Mouse (Mus musculus) ES-Bruce4 (cell line): ENCODE measurements around the gene Leng8.

ENCODE experiments used
- CTCF ChIP-seq: IDR thresholded peaks from one replicate; pipeline ENCODE4 v1.8.1; 2011; ENCODE audit warnings: low read depth, low read length
- EP300 ChIP-seq: IDR thresholded peaks from 2 replicates; pipeline ENCODE4 v1.6.1; 2011; ENCODE audit warnings: low read depth, low read length; ENCODE audit not compliant: insufficient read depth

- no peak for TF ChIP-seq CTCF
- TF ChIP-seq EP300, result no peak
Measured at GRCm38 (mm10) chr7:4150811-4151221, 14.0 kb downstream of the Leng8 start.
